Mouse (Mus musculus) limb, embryonic 14.5 days (tissue): ENCODE data around the gene Gatd1. TPM values are rescaled to one million over a fixed set of nuclear protein-coding genes. Genes with fewer than 3 reads are reported as not detected.

ENCODE experiments used
- ATAC-seq: fragments of 200-750 bp; cut with Nextera tagmentation; 2 replicates; pipeline ENCODE4 v1.8.0; 2017; ENCODE audit warnings: low read depth, moderate number of reproducible peaks, moderate TSS enrichment; ENCODE audit not compliant: low FRiP score
- DNase-seq: peaks from one replicate; pipeline ENCODE4 v3.0.0-alpha.2; 2015; ENCODE audit warnings: low spot score
- H3K27ac ChIP-seq: fragments of 300-500 bp; sonication (generic); replicated peaks from 2 replicates; pipeline ENCODE4 v1.5.1; 2014; ENCODE audit warnings: low read depth, mild to moderate bottlenecking, low read length, moderate library complexity, mixed read lengths
- H3K27me3 ChIP-seq: fragments of 300-500 bp; sonication (generic); 2 replicates; pipeline ENCODE4 v1.6.1; 2014; ENCODE audit warnings: low read length, mixed read lengths; ENCODE audit not compliant: control insufficient read depth, insufficient read depth
- H3K36me3 ChIP-seq: fragments of 300-500 bp; sonication (generic); 2 replicates; pipeline ENCODE4 v1.6.1; 2014; ENCODE audit warnings: mild to moderate bottlenecking, low read length, moderate library complexity, mixed read lengths; ENCODE audit not compliant: control insufficient read depth, insufficient read depth
- H3K4me1 ChIP-seq: fragments of 300-500 bp; sonication (generic); 2 replicates; pipeline ENCODE4 v1.6.1; 2014; ENCODE audit warnings: antibody characterized with exemption, low read length, mixed read lengths; ENCODE audit not compliant: control insufficient read depth, insufficient read depth
- H3K4me2 ChIP-seq: fragments of 300-500 bp; sonication (generic); replicated peaks from 2 replicates; pipeline ENCODE4 v1.6.1; 2014; ENCODE audit warnings: low read depth, mild to moderate bottlenecking, low read length, moderate library complexity; ENCODE audit not compliant: severe bottlenecking
- H3K4me3 ChIP-seq: fragments of 300-500 bp; sonication (generic); replicated peaks from 2 replicates; pipeline ENCODE4 v1.5.1; 2014; ENCODE audit warnings: low read length
- H3K9ac ChIP-seq: fragments of 300-500 bp; sonication (generic); 2 replicates; pipeline ENCODE4 v1.6.1; 2014; ENCODE audit warnings: mild to moderate bottlenecking, low read depth, low read length, moderate library complexity; ENCODE audit not compliant: severe bottlenecking
- H3K9me3 ChIP-seq: fragments of 300-500 bp; sonication (generic); 2 replicates; pipeline ENCODE4 v1.6.1; 2016; ENCODE audit warnings: low read length; ENCODE audit not compliant: control insufficient read depth
- POLR2A ChIP-seq: fragments of 200-500 bp; IDR thresholded peaks from 2 replicates; pipeline ENCODE4 v1.8.0; 2012; ENCODE audit warnings: inconsistent platforms, mild to moderate bottlenecking, moderate library complexity, borderline replicate concordance; ENCODE audit not compliant: insufficient read depth, insufficient read length; ENCODE audit errors: extremely low read depth
- WGBS: fragments of 180-500 bp; shearing (Covaris S2); extraction: QIAGEN DNeasy Blood & Tissue Kit; methylation state at CpG from one replicate; pipeline ENCODE4 v1.1.7; 2014; 5-methylcytosine and 5-hydroxymethylcytosine counted together
- polyA plus RNA-seq, 2 experiments: library from polyadenylated mRNA; depleted of rRNA in 1 of 2; stranded (reverse) in 1 of 2; unstranded in 1 of 2; fragments of >200 nt; fragmentation: Nextera tagmentation in 1 of 2; extraction: Ambion mirVana in 1 of 2; gene quantifications; 2 replicates each; pipeline versions ENCODE4 v1.2.1 to v1.2.3; 2012 to 2014

The Gatd1 gene
- polyA plus RNA-seq, 2 experiments: 49.0 to 92.3 TPM

DNA sequence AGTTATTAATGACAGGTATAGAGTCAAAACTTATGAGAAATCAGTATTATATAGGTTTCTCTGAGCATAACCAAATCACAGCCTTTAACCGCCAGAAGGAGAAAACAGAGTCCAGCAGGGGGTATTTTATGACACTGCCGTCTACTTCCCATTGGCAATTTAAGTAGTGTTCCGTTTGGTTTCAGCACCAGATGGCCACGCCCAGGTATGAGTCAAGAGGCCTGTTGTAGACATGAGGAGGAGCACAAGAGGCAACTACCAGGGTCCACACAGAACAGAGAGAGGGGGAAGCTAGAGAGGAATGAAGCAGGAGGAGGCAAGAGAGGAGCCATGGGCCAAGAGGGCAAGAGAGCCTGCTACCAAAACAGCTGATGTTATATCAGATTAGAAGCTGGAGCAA is 34.4 kb downstream of the Gatd1 start:
- Histone ChIP-seq H3K27me3 (no peaks in the 10 kb centered on the region), H3K36me3 (no peaks in the 10 kb centered on the region), H3K4me3 (no peak overlapping the region), H3K27ac (no peak overlapping the region), H3K9ac (no peak overlapping the region), H3K9me3 (no peaks in the 10 kb centered on the region), H3K4me2 (no peak overlapping the region), H3K4me1 (no peaks in the 10 kb centered on the region)
- DNase-seq: no peak
- TF ChIP-seq POLR2A: no peak
- no peak for ATAC-seq
- 23% methylated on average over 4 of the region's 4 CpGs for WGBS

DNA sequence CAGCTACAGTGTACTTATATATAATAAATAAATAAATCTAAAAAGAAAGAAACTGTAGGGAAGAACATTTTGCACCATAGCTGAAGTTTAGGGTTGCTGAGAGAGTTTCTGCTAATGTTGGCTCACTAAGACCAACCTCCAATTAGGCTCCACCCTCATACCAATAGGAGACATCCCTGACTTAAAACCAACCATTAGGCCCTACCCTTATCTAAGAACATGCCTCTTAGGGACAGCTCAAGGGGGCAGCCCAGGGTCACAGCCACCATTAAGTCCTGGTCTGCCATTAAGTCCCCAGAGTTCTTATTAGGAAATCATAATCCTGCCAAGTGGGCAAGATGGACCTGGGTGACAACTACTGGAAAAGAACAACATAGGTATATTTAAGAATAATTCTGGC is 39.5 kb downstream of the Gatd1 start:
- TF ChIP-seq POLR2A: no peak
- DNase-seq: no peak
- no peaks in the 10 kb centered on the region for H3K9me3 ChIP-seq
- H3K4me2 ChIP-seq: no peak overlapping the region
- no peaks in the 10 kb centered on the region for H3K36me3 ChIP-seq
- H3K4me3 ChIP-seq: no peak overlapping the region
- ATAC-seq: no peak
- H3K4me1 ChIP-seq: no peaks in the 10 kb centered on the region
- no peaks in the 10 kb centered on the region for H3K27me3 ChIP-seq
- H3K9ac ChIP-seq: no peak overlapping the region
- no peak overlapping the region for H3K27ac ChIP-seq

DNA sequence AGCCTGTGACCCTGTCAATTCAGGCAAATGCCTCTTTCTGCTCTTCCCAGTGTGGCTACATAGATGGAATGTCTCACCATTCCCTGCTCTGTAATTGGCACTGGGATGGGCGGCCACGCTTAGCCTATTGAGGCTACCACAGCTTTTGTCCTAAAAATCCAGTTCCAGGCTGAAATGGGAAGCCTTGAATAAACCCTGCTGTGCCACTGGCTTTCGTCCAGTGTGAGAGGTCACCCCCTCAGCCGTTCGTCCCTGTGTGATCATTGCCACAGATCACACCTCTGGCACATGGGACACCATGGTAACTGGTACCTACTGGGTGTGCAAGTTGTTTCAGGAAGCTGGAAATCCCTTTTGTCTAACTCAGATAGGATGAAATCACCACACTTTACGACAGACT is 40.3 kb downstream of the Gatd1 start:
- no peaks in the 10 kb centered on the region for H3K27me3 ChIP-seq
- no peak overlapping the region for H3K9ac ChIP-seq
- TF ChIP-seq POLR2A: no peak
- no peak overlapping the region for H3K4me2 ChIP-seq
- no peak overlapping the region for H3K4me3 ChIP-seq
- no peaks in the 10 kb centered on the region for H3K9me3 ChIP-seq
- ATAC-seq: no peak
- WGBS: 68% methylated on average over 6 of the region's 6 CpGs
- no peak for DNase-seq
- H3K27ac ChIP-seq: no peak overlapping the region
- H3K4me1 ChIP-seq: no peaks in the 10 kb centered on the region
- H3K36me3 ChIP-seq: no peaks in the 10 kb centered on the region

DNA sequence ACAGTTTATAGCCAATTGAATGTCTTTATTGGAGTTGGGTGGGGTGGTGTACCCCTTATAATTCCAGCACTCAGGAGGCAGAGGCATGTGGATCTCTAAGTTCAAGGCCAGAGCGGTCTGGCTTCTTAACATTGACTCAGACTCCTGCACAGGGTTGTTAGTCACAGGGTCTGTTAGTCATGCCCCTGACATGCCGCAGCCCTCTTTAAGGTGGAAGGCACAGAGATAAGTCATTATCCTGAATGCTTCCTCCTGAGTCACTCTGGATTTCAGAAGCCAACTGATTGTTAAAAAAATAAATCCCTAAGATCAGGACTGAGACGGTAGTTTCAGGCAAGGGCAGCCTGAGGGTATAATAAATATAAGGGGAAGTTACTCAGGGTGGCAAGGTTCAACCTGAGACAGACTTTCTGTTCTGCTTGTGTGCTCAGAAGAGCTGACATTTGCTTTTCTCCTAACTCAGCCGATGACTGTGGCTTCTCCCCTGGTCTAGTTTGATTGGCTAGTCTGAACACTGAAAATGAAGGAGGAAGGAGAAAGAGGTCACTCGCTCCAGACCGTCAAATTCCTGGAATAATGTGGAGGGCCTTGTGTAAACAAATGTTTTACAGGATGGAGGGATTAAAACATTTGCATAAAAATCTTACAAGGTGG is 41.9 kb downstream of the Gatd1 start:
- Histone ChIP-seq H3K27me3 (no peaks in the 10 kb centered on the region), H3K36me3 (no peaks in the 10 kb centered on the region), H3K4me3 (no peak overlapping the region), H3K9me3 (no peaks in the 10 kb centered on the region), H3K4me2 (no peak overlapping the region), H3K4me1 (no peaks in the 10 kb centered on the region), H3K27ac (no peak overlapping the region), H3K9ac (no peak overlapping the region)
- TF ChIP-seq POLR2A: no peak
- ATAC-seq (no peak), DNase-seq (no peak)
- WGBS: 51% methylated on average over 6 of the region's 6 CpGs

DNA sequence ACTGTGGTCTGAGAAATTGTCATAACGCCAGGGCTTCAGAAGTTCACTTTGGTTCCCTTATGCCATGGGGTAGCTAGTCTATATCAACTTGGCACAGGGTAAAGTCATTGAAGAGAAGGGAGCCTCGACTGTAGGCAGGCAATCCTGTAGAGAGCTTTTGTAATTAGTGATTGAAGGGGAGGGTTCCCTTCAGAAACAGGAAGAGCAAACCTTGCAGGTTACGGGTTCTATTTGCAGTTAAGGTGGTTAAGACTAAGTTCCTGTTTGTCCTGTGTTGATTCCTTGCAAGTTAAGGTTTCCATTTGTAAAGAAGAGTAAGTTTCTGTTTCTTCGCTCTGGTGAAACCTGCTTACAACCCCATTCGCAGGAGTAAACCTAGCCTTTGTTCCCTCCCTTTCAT is 44.0 kb downstream of the Gatd1 start:
- Histone ChIP-seq H3K9me3 (no peaks in the 10 kb centered on the region), H3K4me2 (no peak overlapping the region), H3K4me1 (no peaks in the 10 kb centered on the region), H3K9ac (no peak overlapping the region), H3K4me3 (no peak overlapping the region), H3K27ac (no peak overlapping the region), H3K27me3 (no peaks in the 10 kb centered on the region), H3K36me3 (no peaks in the 10 kb centered on the region)
- no peak for ATAC-seq
- no peak for DNase-seq
- 68% methylated on average over 5 of the region's 5 CpGs for WGBS
- no peak for TF ChIP-seq POLR2A

DNA sequence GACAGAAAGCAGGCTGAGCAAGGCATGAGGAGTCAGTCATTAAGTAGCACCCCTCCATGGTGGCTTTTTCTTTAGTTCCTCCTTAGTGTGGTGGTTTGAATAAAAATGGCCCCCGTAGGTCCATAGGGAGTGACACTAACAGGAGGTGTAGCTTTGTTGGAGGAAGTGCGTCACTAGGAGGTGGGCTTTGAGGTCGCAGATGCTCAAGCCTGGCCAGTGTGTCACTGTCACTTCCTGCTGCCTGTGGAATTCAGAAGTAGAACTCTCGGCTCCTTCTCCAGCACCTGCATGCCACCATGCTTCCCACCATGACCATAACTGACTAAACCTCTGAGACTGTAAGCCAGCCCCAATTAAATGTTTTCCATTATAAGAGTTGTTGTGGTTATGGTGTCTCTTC is 46.6 kb downstream of the Gatd1 start:
- Histone ChIP-seq H3K4me3 (no peak overlapping the region), H3K36me3 (no peaks in the 10 kb centered on the region), H3K4me2 (no peak overlapping the region), H3K27ac (no peak overlapping the region), H3K9ac (no peak overlapping the region), H3K9me3 (no peaks in the 10 kb centered on the region), H3K4me1 (no peaks in the 10 kb centered on the region), H3K27me3 (no peaks in the 10 kb centered on the region)
- no peak for TF ChIP-seq POLR2A
- DNase-seq (no peak), ATAC-seq (no peak)
- 84% methylated on average over 4 of the region's 4 CpGs for WGBS
